Mouse (Mus musculus): ENCODE results near the gene Plxna3.

GRCm38 (mm10) chrX:74359171-74359570 is 30.3 kb downstream of the Plxna3 start:
- TF ChIP-seq CTCF (IDR thresholded peaks at IDR 0.05; ENCODE audit: extremely low read depth, insufficient read depth, insufficient read length, insufficient replicate concordance) (no peak), POLR2A (IDR thresholded peaks at IDR 0.05; ENCODE audit: low read depth, low read length) (no peak)
